Mouse (Mus musculus): ENCODE results near the gene 4930435E12Rik. TPM values are rescaled to one million over a fixed set of nuclear protein-coding genes. Genes with fewer than 3 reads are reported as not detected.

4930435E12Rik gene
- polyA plus RNA-seq (2014; fragmentation: Illumina TruSeq; extraction: RNeasy Lipid Tissue Mini Kit (QIAGEN cat#74804); ENCODE audit: low read depth, low replicate concordance): 206 TPM

GRCm38 (mm10) chr16:38828649-38829048, at the start of gene 4930435E12Rik:
4930435E12Rik (minus strand) TSS chr16:38828749.

GRCm38 (mm10) chr16:38800091-38800490, 28.5 kb downstream of the 4930435E12Rik start, which contains the start of gene Upk1b:
Upk1b (minus strand) TSS chr16:38800328.

Other genes with a start within 250 kb of the 4930435E12Rik start
- gene Arhgap31, start 115.5 kb downstream of the 4930435E12Rik start, polyA plus RNA-seq (2014; fragmentation: Illumina TruSeq; extraction: RNeasy Lipid Tissue Mini Kit (QIAGEN cat#74804); ENCODE audit: low read depth, low replicate concordance): 4.1 TPM
- 3.4 TPM for gene B4galt4, start 86.5 kb downstream of the 4930435E12Rik start, polyA plus RNA-seq (2014; fragmentation: Illumina TruSeq; extraction: RNeasy Lipid Tissue Mini Kit (QIAGEN cat#74804); ENCODE audit: low read depth, low replicate concordance)
- gene Upk1b, start 28.4 kb downstream of the 4930435E12Rik start, polyA plus RNA-seq (2014; fragmentation: Illumina TruSeq; extraction: RNeasy Lipid Tissue Mini Kit (QIAGEN cat#74804); ENCODE audit: low read depth, low replicate concordance): 0.59 TPM
- 56.6 TPM for gene Igsf11, start 63.9 kb upstream of the 4930435E12Rik start, polyA plus RNA-seq (2014; fragmentation: Illumina TruSeq; extraction: RNeasy Lipid Tissue Mini Kit (QIAGEN cat#74804); ENCODE audit: low read depth, low replicate concordance)

Data from testis, adult 10 weeks (tissue).